Mouse (Mus musculus) megakaryocyte, adult 5-6 weeks (primary cell): Measurements from ENCODE around the gene Olfr1450. TPM values are rescaled to one million over a fixed set of nuclear protein-coding genes. Genes with fewer than 3 reads are reported as not detected.
"Not testable (repeated sequence)": the region's sequence is repeated elsewhere in the genome, so short reads cannot be mapped to it uniquely, and the experiment has no call there.

Experiments used
- ATAC-seq: 2 replicates; pipeline ENCODE4 v1.8.0; 2016; ENCODE audit warnings: mild to moderate bottlenecking, inconsistent platforms; ENCODE audit not compliant: poor library complexity, severe bottlenecking
- total RNA-seq, 2 experiments: library from RNA; stranded (forward) in 1 of 2; stranded (reverse) in 1 of 2; fragments of 153-499, 151-499 nt in 1 of 2; fragments of 221-1000, 200-1000 nt in 1 of 2; gene quantifications; 2 replicates each; pipeline versions ENCODE4 v1.2.3 to v1.2.4; 2015 to 2017

Olfr1450 gene
- 0.11 TPM in 1 of 2 replicates, not detected in the other for total RNA-seq (2015)
- total RNA-seq (2017): not detected in 2 replicates

DNA sequence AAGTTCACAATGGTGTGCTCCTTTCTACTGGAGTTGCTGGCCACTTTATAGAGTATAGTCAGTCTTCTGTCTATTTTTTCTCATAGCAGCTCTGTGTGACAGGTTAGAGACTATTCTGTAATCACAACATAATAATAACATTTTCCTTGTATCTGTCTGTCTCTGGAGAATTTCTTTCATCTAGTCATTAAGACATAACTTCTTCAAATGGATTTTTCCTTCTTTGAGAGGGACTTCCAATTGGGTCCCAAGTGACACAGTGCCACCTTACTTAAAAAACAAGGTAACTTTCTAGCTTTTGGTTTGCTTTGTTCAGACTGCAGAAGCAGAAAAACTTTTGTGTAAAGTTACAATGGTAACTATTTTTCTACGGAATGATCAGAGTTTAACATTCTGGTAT is at the start of gene Olfr1450:
Gene Olfr1450, plus strand, starts transcription at position 301 of the 400 bp plus-strand sequence.
- ATAC-seq: no peak

- ATAC-seq: no peak
Measured at GRCm38 (mm10) chr19:12903643-12904042, 46.4 kb upstream of the Olfr1450 start, which contains the start of gene Olfr1447. TSS of gene Olfr1447 (minus strand) at chr19:12903743.

DNA sequence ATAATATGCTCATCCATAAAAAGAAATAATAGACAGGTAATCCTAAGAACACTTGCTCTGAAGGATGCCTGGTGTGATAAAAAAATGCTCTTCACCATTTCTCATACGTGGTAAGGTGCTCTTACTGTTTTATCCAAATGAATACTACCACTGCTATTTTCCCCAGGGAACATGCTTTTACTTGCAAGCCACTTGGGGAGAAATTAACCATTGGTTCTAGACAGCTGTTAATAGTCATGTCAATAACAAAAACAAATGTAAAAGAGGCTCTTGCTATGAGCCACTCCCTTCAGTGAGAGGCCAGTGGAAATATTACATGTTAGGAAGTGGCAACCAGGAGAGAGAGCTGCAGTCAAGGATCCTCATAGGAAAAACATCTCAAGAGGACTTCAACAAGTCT is 25.7 kb upstream of the Olfr1450 start, which contains the start of gene Olfr1448:
Gene Olfr1448, minus strand, starts transcription at position 101 of the 400 bp plus-strand sequence.
- no peak for ATAC-seq

DNA sequence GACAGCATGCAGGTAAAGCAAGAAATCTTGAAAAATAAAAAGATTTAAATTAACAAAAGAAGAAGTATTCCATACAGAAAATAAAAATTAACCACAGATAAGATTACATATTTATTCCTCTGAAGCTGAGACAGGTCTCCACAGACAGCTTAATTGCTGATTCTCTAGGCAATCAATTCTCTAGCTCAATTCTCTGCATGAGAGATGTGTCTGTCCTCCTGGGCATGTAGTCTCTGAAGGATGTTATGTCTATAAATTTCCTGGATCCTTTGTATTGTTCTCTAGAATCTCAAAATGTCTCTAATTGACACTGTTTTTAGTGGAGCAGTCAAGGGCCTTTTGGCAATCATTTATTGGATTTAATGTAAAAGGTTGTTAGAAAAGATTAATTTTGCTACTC is 19.5 kb upstream of the Olfr1450 start, which contains the start of gene Olfr1449:
Gene Olfr1449, plus strand, starts transcription at position 301 of the 400 bp plus-strand sequence.
- ATAC-seq: no peak

DNA sequence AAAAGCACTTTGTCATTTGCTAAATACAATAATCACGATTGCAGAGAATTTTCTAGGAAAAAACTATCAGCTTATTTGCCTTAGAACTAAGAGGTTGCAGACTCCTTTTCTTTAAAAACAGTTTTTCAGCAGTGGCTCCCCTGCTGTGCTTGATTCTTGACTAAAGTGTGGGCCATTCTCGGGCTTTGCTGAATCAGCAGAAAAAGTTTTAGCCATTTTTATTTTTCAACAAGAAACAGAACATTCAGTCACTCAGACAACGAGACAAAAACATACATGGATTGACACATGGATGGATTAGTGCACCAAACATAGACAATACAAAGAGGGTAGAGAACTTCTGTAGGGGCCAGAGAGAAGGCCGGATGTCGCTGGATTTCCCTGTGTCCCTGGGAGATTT is 20.0 kb downstream of the Olfr1450 start:
- ATAC-seq: not testable (repeated sequence)

- not testable (repeated sequence) for ATAC-seq
Measured at GRCm38 (mm10) chr19:12992316-12992715, 42.3 kb downstream of the Olfr1450 start.

- ATAC-seq: no peak
Measured at GRCm38 (mm10) chr19:12994714-12995113, 44.7 kb downstream of the Olfr1450 start, which contains the start of gene Olfr1451. TSS of gene Olfr1451 (plus strand) at chr19:12995014.

Other genes with a start within 250 kb of the Olfr1450 start
- 4.1 and 5.0 TPM in 2 replicates for gene Cntf, start 184.6 kb upstream of the Olfr1450 start, total RNA-seq (2015)
- 1.5 and 2.5 TPM in 2 replicates for gene Cntf, start 184.6 kb upstream of the Olfr1450 start, total RNA-seq (2017)
- gene Zfp91, start 154.1 kb upstream of the Olfr1450 start, total RNA-seq (2015): 56.9 and 61.3 TPM in 2 replicates
- 72.9 and 88.1 TPM in 2 replicates for gene Zfp91, start 154.1 kb upstream of the Olfr1450 start, total RNA-seq (2017)
- 29.7 and 33.0 TPM in 2 replicates for gene Lpxn, start 154.1 kb upstream of the Olfr1450 start, total RNA-seq (2015)
- 26.4 and 27.2 TPM in 2 replicates for gene Lpxn, start 154.1 kb upstream of the Olfr1450 start, total RNA-seq (2017)
- not detected in 2 replicates for gene Gm5244, start 103.6 kb upstream of the Olfr1450 start, total RNA-seq (2015)
- gene Gm5244, start 103.6 kb upstream of the Olfr1450 start, total RNA-seq (2017): not detected in 2 replicates
- gene Olfr1444, start 93.0 kb upstream of the Olfr1450 start, total RNA-seq (2015): 0.62 TPM in 1 of 2 replicates, not detected in the other
- gene Olfr1444, start 93.0 kb upstream of the Olfr1450 start, total RNA-seq (2017): 0.44 TPM in 1 of 2 replicates, not detected in the other
- not detected in 2 replicates for gene Olfr1445, start 66.4 kb upstream of the Olfr1450 start, total RNA-seq (2015)
- gene Olfr1445, start 66.4 kb upstream of the Olfr1450 start, total RNA-seq (2017): not detected in 2 replicates
- gene Olfr1446, start 56.7 kb upstream of the Olfr1450 start, total RNA-seq (2015): not detected in 2 replicates
- not detected in 2 replicates for gene Olfr1446, start 56.7 kb upstream of the Olfr1450 start, total RNA-seq (2017)
- gene Olfr1447, start 46.5 kb upstream of the Olfr1450 start, total RNA-seq (2015): not detected in 2 replicates
- not detected in 2 replicates for gene Olfr1447, start 46.5 kb upstream of the Olfr1450 start, total RNA-seq (2017)
- not detected in 2 replicates for gene Olfr1448, start 25.8 kb upstream of the Olfr1450 start, total RNA-seq (2015)
- gene Olfr1448, start 25.8 kb upstream of the Olfr1450 start, total RNA-seq (2017): not detected in 2 replicates
- gene Olfr1449, start 19.4 kb upstream of the Olfr1450 start, total RNA-seq (2015): not detected in 2 replicates
- not detected in 2 replicates for gene Olfr1449, start 19.4 kb upstream of the Olfr1450 start, total RNA-seq (2017)
- not detected in 2 replicates for gene Olfr1451, start 44.8 kb downstream of the Olfr1450 start, total RNA-seq (2015)
- not detected in 2 replicates for gene Olfr1451, start 44.8 kb downstream of the Olfr1450 start, total RNA-seq (2017)
- not detected in 2 replicates for gene Olfr1453, start 78.1 kb downstream of the Olfr1450 start, total RNA-seq (2015)
- not detected in 2 replicates for gene Olfr1453, start 78.1 kb downstream of the Olfr1450 start, total RNA-seq (2017)
- gene Olfr1454, start 110.4 kb downstream of the Olfr1450 start, total RNA-seq (2015): not detected in 2 replicates
- gene Olfr1454, start 110.4 kb downstream of the Olfr1450 start, total RNA-seq (2017): not detected in 2 replicates
- gene Olfr1457, start 147.6 kb downstream of the Olfr1450 start, total RNA-seq (2015): not detected in 2 replicates
- not detected in 2 replicates for gene Olfr1457, start 147.6 kb downstream of the Olfr1450 start, total RNA-seq (2017)
- gene Olfr1458, start 156.5 kb downstream of the Olfr1450 start, total RNA-seq (2015): not detected in 2 replicates
- gene Olfr1458, start 156.5 kb downstream of the Olfr1450 start, total RNA-seq (2017): not detected in 2 replicates
- 0.09 TPM in 1 of 2 replicates, not detected in the other for gene Olfr1459, start 199.3 kb downstream of the Olfr1450 start, total RNA-seq (2015)
- not detected in 2 replicates for gene Olfr1459, start 199.3 kb downstream of the Olfr1450 start, total RNA-seq (2017)
- gene Olfr1461, start 212.7 kb downstream of the Olfr1450 start, total RNA-seq (2015): not detected in 2 replicates
- not detected in 2 replicates for gene Olfr1461, start 212.7 kb downstream of the Olfr1450 start, total RNA-seq (2017)
- not detected in 2 replicates for gene Olfr1462, start 235.5 kb downstream of the Olfr1450 start, total RNA-seq (2015)
- not detected in 2 replicates for gene Olfr1462, start 235.5 kb downstream of the Olfr1450 start, total RNA-seq (2017)